Comparison of ENCODE assay signal across 30 mouse cellular contexts in genomic region chr2:169599591-169599990, GRCm38 (mm10). TPM values are rescaled to one million over a fixed set of nuclear protein-coding genes. Genes with fewer than 3 reads are reported as not detected.
A peak's percentile ranks its signal among the peaks of the same experiment; 100 is the strongest.
DNase-seq lines count a peak whose midpoint lies in the region; ATAC-seq and TF ChIP-seq lines count a peak whose summit lies in the region.
"Had no signal": no experiment of that assay in that cellular context is flagged by ENCODE, and none has a peak within 500 bp of the region (broad histone marks: within the 10 kb centered on the region; RNA-seq: fewer than 3 reads in every experiment).

No protein-coding gene starts in this region.

- intact Hi-C loops in left cerebral cortex, adult 2 months (cut with DNase I), result loop anchor here (1.0 to 5.0 kb wide), 2 partner anchors 280 to 462 kb away; no protein-coding TSS in a partner anchor
- intact Hi-C loops in left cerebral cortex, postnatal 10 days (cut with DNase I), result no loop called here

- peak overlapping the region; percentile 45 for H3K27ac ChIP-seq in left cerebral cortex, adult 2 months
- H3K27ac ChIP-seq: gastrocnemius, adult 2 months; hindbrain, embryonic 14.5 days; liver, embryonic 12.5 days; macrophage; stomach, embryonic 15.5 days had no signal

- no peak for DNase-seq in frontal cortex, postnatal 14 days (ENCODE audit: low spot score in 2 of 2)
- no peak for DNase-seq in left cerebral cortex, adult 2 months (ENCODE audit: extremely low spot score in 1 of 2, low spot score in 2 of 2)
- no peak for DNase-seq in left cerebral cortex, postnatal 10 days (ENCODE audit: extremely low spot score in 1 of 2, low spot score in 2 of 2)
- DNase-seq in right cerebral cortex, adult 2 months (ENCODE audit: low spot score in 2 of 2), result peak; percentile 9 to 11
- no peak for DNase-seq in right cerebral cortex, postnatal 14 days
- no peak for DNase-seq in natural killer cell, adult 2 months (ENCODE audit: low spot score in 2 of 2)
- DNase-seq: adrenal gland, postnatal 14 days; cerebellum, adult 18-20 months; gastrocnemius, adult 2 months; gastrocnemius, postnatal 36 days; heart, adult 18-20 months; heart, postnatal 36 days; kidney, adult 18-20 months; kidney, postnatal 25 days; liver, postnatal 0 days; thymus, adult 18-20 months; thymus, postnatal 25 days had no signal

- peak; percentile 74 for ATAC-seq in frontal cortex, adult (ENCODE audit: low TSS enrichment)
- ATAC-seq: CD4-positive, CD25-positive, alpha-beta regulatory T cell, adult 4 months; liver, embryonic 12.5 days; liver, postnatal 0 days; lung, postnatal 0 days had no signal

- no peak for TF ChIP-seq CTCF in left cerebral cortex, adult 2 months (IDR thresholded peaks at IDR 0.05)

- no peak overlapping the region for H3K4me3 ChIP-seq in left cerebral cortex, adult 2 months
- H3K4me3 ChIP-seq: erythroblast, embryonic 14.5 days; gastrocnemius, adult 2 months; kidney, embryonic 15.5 days; liver, embryonic 12.5 days; stomach, embryonic 15.5 days had no signal

RNA-seq across cellular contexts. Expression of gene Gm11011, which starts 12.0 kb away (rescaled TPM):
- total RNA-seq in left cerebral cortex, adult 2 months (2021), result not detected
- not detected for total RNA-seq in left cerebral cortex, postnatal 10 days (2021)
- total RNA-seq: adrenal gland, postnatal 14 days; common myeloid progenitor, adult 5-6 weeks; gastrocnemius, adult 2 months; gastrocnemius, postnatal 36 days; heart, adult 18-20 months; heart, postnatal 36 days; layer of hippocampus, adult 8-10 months; left cerebral cortex, postnatal 36 days; monocyte, adult 5-6 weeks had no signal

RNA-seq across cellular contexts. Expression of gene Tshz2, which starts 33.2 kb away (rescaled TPM):
- total RNA-seq in left cerebral cortex, adult 2 months (2021), result 10 to 100 TPM; 38.2 to 46.1 TPM
- 10 to 100 TPM; 38.7 to 40.3 TPM for total RNA-seq in left cerebral cortex, postnatal 10 days (2021)
- total RNA-seq: common myeloid progenitor, adult 5-6 weeks; monocyte, adult 5-6 weeks had no signal

Comparison
In these comparisons a context has a peak if more than half of its experiments do, and no peak if none do; other contexts are left out.
1. DNase-seq: peak in right cerebral cortex, adult 2 months (2 of 2); none in frontal cortex, postnatal 14 days (0 of 2), left cerebral cortex, adult 2 months (0 of 2), left cerebral cortex, postnatal 10 days (0 of 2), right cerebral cortex, postnatal 14 days (single experiment) and natural killer cell, adult 2 months (0 of 2).